Mouse (Mus musculus) G1E (cell line): ENCODE measurements around the gene Tbc1d17. TPM values are rescaled to one million over a fixed set of nuclear protein-coding genes. Genes with fewer than 3 reads are reported as not detected.

Source experiments
- ATAC-seq: 2 replicates; pipeline ENCODE4 v1.8.0; 2016; ENCODE audit warnings: mild to moderate bottlenecking; ENCODE audit not compliant: insufficient number of reproducible peaks, poor library complexity, low FRiP score, severe bottlenecking; ENCODE audit errors: extremely low read depth
- DNase-seq: peaks from one replicate; pipeline ENCODE4 v3.0.0; 2012; ENCODE audit warnings: low spot score
- H3K27me3 ChIP-seq: 2 replicates; pipeline ENCODE4 v1.6.1; 2012; ENCODE audit warnings: mild to moderate bottlenecking, low read length, inconsistent platforms; ENCODE audit not compliant: insufficient read depth
- H3K36me3 ChIP-seq: replicated peaks from 2 replicates; pipeline ENCODE3; 2012; ENCODE audit warnings: mild to moderate bottlenecking, inconsistent platforms
- H3K4me1 ChIP-seq: 2 replicates; pipeline ENCODE4 v1.6.1; 2012; ENCODE audit warnings: low read depth, low read length, inconsistent platforms, mixed read lengths; ENCODE audit not compliant: insufficient read depth
- H3K4me3 ChIP-seq: 2 replicates; pipeline ENCODE4 v1.5.1; 2012; ENCODE audit warnings: low read depth, mild to moderate bottlenecking, inconsistent platforms, low read length, moderate library complexity, mixed read lengths
- H3K9me3 ChIP-seq: replicated peaks from 2 replicates; pipeline ENCODE4 v1.6.1; 2012; ENCODE audit warnings: inconsistent platforms
- CTCF ChIP-seq: IDR thresholded peaks from 2 replicates; pipeline ENCODE4 v1.5.1; 2012; ENCODE audit warnings: low read depth, low read length, inconsistent platforms, mixed read lengths
- GATA1 ChIP-seq: IDR thresholded peaks from 2 replicates; pipeline ENCODE4 v1.6.1; 2012; ENCODE audit warnings: borderline replicate concordance, low read length, inconsistent platforms, mixed read lengths
- GATA2 ChIP-seq: IDR thresholded peaks from 2 replicates; pipeline ENCODE4 v1.6.1; 2012; ENCODE audit warnings: low read depth, low read length, inconsistent platforms, borderline replicate concordance
- POLR2AphosphoS5 ChIP-seq: IDR thresholded peaks from 2 replicates; pipeline ENCODE4 v1.6.1; 2012; ENCODE audit warnings: low read depth, low read length, inconsistent platforms; ENCODE audit not compliant: insufficient replicate concordance
- TAL1 ChIP-seq: conservative IDR thresholded peaks from 2 replicates; pipeline ENCODE4 v1.6.1; 2012; ENCODE audit warnings: low read depth, low read length, inconsistent platforms, mixed read lengths
- polyA plus RNA-seq: library from polyadenylated mRNA; stranded (reverse); fragments of >175 nt; gene quantifications from 2 replicates; pipeline ENCODE4 v1.2.3, GENCODE M21; 2012
- total RNA-seq, 2 experiments: library from RNA; stranded (forward) in 1 of 2; stranded (reverse) in 1 of 2; fragments of 200-1000 nt in 1 of 2; fragments of >200 nt in 1 of 2; fragmentation: Nextera tagmentation in 1 of 2; gene quantifications; 2 replicates each; pipeline ENCODE4 v1.2.3; 2014 to 2017

Tbc1d17 gene
- total and polyA plus RNA-seq, 3 experiments: 25.7 to 75.7 (median 32.3) TPM

GRCm38 (mm10) chr7:44836423-44837053 is 12.3 kb downstream of the Tbc1d17 start:
- Histone ChIP-seq H3K4me1 (peaks cover 37% of the 10 kb centered on the region), H3K4me3 (no peak overlapping the region), H3K9me3 (peaks cover 14% of the 10 kb centered on the region), H3K36me3 (peaks cover 94% of the 10 kb centered on the region), H3K27me3 (no peaks in the 10 kb centered on the region)
- DNase-seq (no peak), ATAC-seq (no peak)
- TF ChIP-seq TAL1 (no peak), POLR2AphosphoS5 (0 out of 2 replicates have a peak, but pooled peaks have one; percentile 26)

- ATAC-seq (no peak), DNase-seq (no peak)
- TF ChIP-seq GATA1 (no peak), POLR2AphosphoS5 (no peak), CTCF (no peak), GATA2 (no peak)
- peaks cover 42% of the 10 kb centered on the region for H3K4me1 ChIP-seq
- peaks cover 14% of the 10 kb centered on the region for H3K9me3 ChIP-seq
- peaks cover 94% of the 10 kb centered on the region for H3K36me3 ChIP-seq
- H3K4me3 ChIP-seq: no peak overlapping the region
- no peaks in the 10 kb centered on the region for H3K27me3 ChIP-seq
Observed at GRCm38 (mm10) chr7:44836016-44836404, 12.9 kb downstream of the Tbc1d17 start.

- Histone ChIP-seq H3K4me1 (peaks cover 43% of the 10 kb centered on the region), H3K27me3 (no peaks in the 10 kb centered on the region)
- TF ChIP-seq GATA1: no peak
- TF ChIP-seq GATA2: no peak
- no peak for TF ChIP-seq POLR2AphosphoS5
- no peak for TF ChIP-seq CTCF
Observed at GRCm38 (mm10) chr7:44835373-44836015, 13.4 kb downstream of the Tbc1d17 start.

GRCm38 (mm10) chr7:44832763-44833162 is 16.1 kb downstream of the Tbc1d17 start:
- Histone ChIP-seq H3K9me3 (no peaks in the 10 kb centered on the region), H3K27me3 (no peaks in the 10 kb centered on the region), H3K36me3 (peaks cover 94% of the 10 kb centered on the region), H3K4me3 (no peak overlapping the region), H3K4me1 (peaks cover 61% of the 10 kb centered on the region)
- TF ChIP-seq POLR2AphosphoS5 (no peak), GATA1 (no peak), GATA2 (no peak), TAL1 (no peak), CTCF (no peak)
- ATAC-seq (no peak), DNase-seq (no peak)

More at GRCm38 (mm10) chr7:44835373-44836015, 13.4 kb downstream of the Tbc1d17 start:
- ATAC-seq (no peak), DNase-seq (no peak)
- Histone ChIP-seq H3K36me3 (peaks cover 94% of the 10 kb centered on the region), H3K9me3 (peaks cover 13% of the 10 kb centered on the region), H3K4me3 (no peak overlapping the region)

GRCm38 (mm10) chr7:44828706-44829105 is 20.2 kb downstream of the Tbc1d17 start:
- ATAC-seq: no peak
- H3K27me3 ChIP-seq: no peaks in the 10 kb centered on the region
- DNase-seq: no peak
- H3K36me3 ChIP-seq: peaks cover 94% of the 10 kb centered on the region
- no peak for TF ChIP-seq CTCF
- no peak for TF ChIP-seq GATA1
- TF ChIP-seq TAL1: no peak
- H3K4me1 ChIP-seq: peaks cover 80% of the 10 kb centered on the region
- peak overlapping the region; percentile 10; the same call in 1 of the 2 replicates for H3K4me3 ChIP-seq
- no peaks in the 10 kb centered on the region for H3K9me3 ChIP-seq

- no peaks in the 10 kb centered on the region for H3K27me3 ChIP-seq
- peaks cover 90% of the 10 kb centered on the region for H3K4me1 ChIP-seq
- TF ChIP-seq GATA1: no peak
- TF ChIP-seq GATA2: no peak
- TF ChIP-seq TAL1: no peak
- no peak for TF ChIP-seq POLR2AphosphoS5
- TF ChIP-seq CTCF: no peak
- DNase-seq: no peak
- H3K36me3 ChIP-seq: peaks cover 97% of the 10 kb centered on the region
- H3K4me3 ChIP-seq: no peak overlapping the region
- H3K9me3 ChIP-seq: no peaks in the 10 kb centered on the region
- ATAC-seq: no peak
Observed at GRCm38 (mm10) chr7:44826771-44827170, 22.1 kb downstream of the Tbc1d17 start.
